Mouse (Mus musculus) left cerebral cortex, adult 8-10 months (tissue): ENCODE results near the gene 4933427I04Rik. TPM values are rescaled to one million over a fixed set of nuclear protein-coding genes. Genes with fewer than 3 reads are reported as not detected.

Experiments
- total RNA-seq, 4 experiments: library from RNA; stranded (reverse); gene quantifications; 2 replicates each; pipeline ENCODE4 v1.2.4; 2022

Gene 4933427I04Rik
- total RNA-seq, 4 experiments from 2014 or later: 0.16 TPM; not detected in 3

Other genes starting within 250 kb of the 4933427I04Rik start
- gene Macf1, start 175.3 kb upstream of the 4933427I04Rik start, total RNA-seq: 100 to 1,000 TPM; 214 to 262 (median 235) TPM
- 100 to 1,000 TPM; 156 to 202 (median 174) TPM for gene Ndufs5, start 141.5 kb upstream of the 4933427I04Rik start, total RNA-seq
- gene Akirin1, start 109.3 kb upstream of the 4933427I04Rik start, total RNA-seq: 10 to 100 TPM; 50.2 to 59.8 (median 52.1) TPM
- under 1 TPM; 0.40 to 0.94 (median 0.80) TPM for gene Rhbdl2, start 71.8 kb upstream of the 4933427I04Rik start, total RNA-seq
- gene Mycbp, start 45.2 kb downstream of the 4933427I04Rik start, total RNA-seq: 10 to 100 TPM in 2 of 4 experiments, 1 to 10 TPM in 2; 6.9 to 12.3 (median 9.6) TPM
- gene Rragc, start 57.8 kb downstream of the 4933427I04Rik start, total RNA-seq: 10 to 100 TPM; 66.4 to 69.6 (median 67.6) TPM
- not detected for gene 4930535I16Rik, start 58.3 kb downstream of the 4933427I04Rik start, total RNA-seq